Mouse (Mus musculus): ENCODE measurements at regions not wholly inside any gene's neighbourhood (a gene's known extent, or its start where the extent isn't known, plus 50 kb on each side); places are given as distances from the start of the nearest gene placed in this dataset.

- 50% methylated on average over 2 of the region's 2 CpGs for WGBS
- no peak overlapping the region for H3K4me3 ChIP-seq (ENCODE audit: low read depth, low read length)
- H3K4me1 ChIP-seq (ENCODE audit: control insufficient read depth, insufficient read depth), result no peaks in the 10 kb centered on the region
- no peak for TF ChIP-seq EP300 (IDR thresholded peaks at IDR 0.05; ENCODE audit: low read depth)
- no peak for TF ChIP-seq CTCF (IDR thresholded peaks at IDR 0.05; ENCODE audit: low read depth)
- H3K9ac ChIP-seq (replicated peaks; ENCODE audit: low read depth, low read length), result no peak overlapping the region
- no peak overlapping the region for H3K4me2 ChIP-seq (ENCODE audit: low read depth, low read length)
- no peak overlapping the region for H3K27ac ChIP-seq (ENCODE audit: low read depth)
- H3K9me3 ChIP-seq (replicated peaks; ENCODE audit: control insufficient read depth, low read length), result no peaks in the 10 kb centered on the region
- no peak for ATAC-seq (ENCODE audit: insufficient read depth, low read depth)
- DNase-seq (ENCODE audit: low spot score), result no peak
- no peaks in the 10 kb centered on the region for H3K36me3 ChIP-seq (replicated peaks; ENCODE audit: control insufficient read depth, insufficient read depth, low read length)
- no peaks in the 10 kb centered on the region for H3K27me3 ChIP-seq (ENCODE audit: control insufficient read depth, insufficient read depth, low read length)
These were observed 105.4 kb upstream of the Mroh9 start for GRCm38 (mm10) chr1:163190841-163191240.

- H3K36me3 ChIP-seq (replicated peaks; ENCODE audit: control insufficient read depth, insufficient read depth, low read length), result no peaks in the 10 kb centered on the region
- H3K9ac ChIP-seq (replicated peaks; ENCODE audit: low read depth, low read length), result no peak overlapping the region
- H3K27ac ChIP-seq (ENCODE audit: low read depth), result no peak overlapping the region
- no peak for TF ChIP-seq CTCF (IDR thresholded peaks at IDR 0.05; ENCODE audit: low read depth)
- no peak for TF ChIP-seq EP300 (IDR thresholded peaks at IDR 0.05; ENCODE audit: low read depth)
- H3K27me3 ChIP-seq (ENCODE audit: control insufficient read depth, insufficient read depth, low read length), result no peaks in the 10 kb centered on the region
- DNase-seq (ENCODE audit: low spot score) (no peak), ATAC-seq (ENCODE audit: insufficient read depth, low read depth) (no peak)
- H3K4me2 ChIP-seq (ENCODE audit: low read depth, low read length), result no peak overlapping the region
- no peaks in the 10 kb centered on the region for H3K9me3 ChIP-seq (replicated peaks; ENCODE audit: control insufficient read depth, low read length)
- H3K4me1 ChIP-seq (ENCODE audit: control insufficient read depth, insufficient read depth), result no peaks in the 10 kb centered on the region
- 52% methylated on average over 2 of the region's 2 CpGs for WGBS
- no peak overlapping the region for H3K4me3 ChIP-seq (ENCODE audit: low read depth, low read length)
These were observed 96.4 kb upstream of the Mroh9 start for GRCm38 (mm10) chr1:163181851-163182250.

DNA sequence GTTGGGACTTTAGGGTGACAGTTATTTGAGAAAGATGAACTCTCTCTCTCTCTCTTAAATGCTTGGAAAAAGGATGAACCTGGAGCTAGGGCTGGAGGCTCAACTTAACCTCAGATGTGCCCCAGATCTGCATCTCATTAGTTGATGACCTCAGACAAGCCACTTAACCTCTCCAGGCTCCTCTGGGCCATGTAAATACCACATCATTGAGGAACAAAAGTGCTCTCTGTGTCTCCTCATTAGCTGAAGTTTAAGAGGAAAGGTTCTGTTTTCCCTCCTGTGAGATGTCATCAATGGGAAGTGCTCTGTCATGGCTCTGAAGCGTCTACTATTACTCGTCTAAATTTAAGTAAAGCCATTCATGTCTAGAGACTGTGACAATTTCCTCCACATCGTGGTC lies 91.5 kb upstream of the Mroh9 start:
- H3K9ac ChIP-seq (replicated peaks; ENCODE audit: low read depth, low read length), result no peak overlapping the region
- no peaks in the 10 kb centered on the region for H3K4me1 ChIP-seq (ENCODE audit: control insufficient read depth, insufficient read depth)
- no peaks in the 10 kb centered on the region for H3K27me3 ChIP-seq (ENCODE audit: control insufficient read depth, insufficient read depth, low read length)
- H3K4me3 ChIP-seq (ENCODE audit: low read depth, low read length), result no peak overlapping the region
- DNase-seq (ENCODE audit: low spot score), result no peak
- H3K9me3 ChIP-seq (replicated peaks; ENCODE audit: control insufficient read depth, low read length), result no peaks in the 10 kb centered on the region
- no peak overlapping the region for H3K4me2 ChIP-seq (ENCODE audit: low read depth, low read length)
- H3K27ac ChIP-seq (ENCODE audit: low read depth), result no peak overlapping the region
- no peaks in the 10 kb centered on the region for H3K36me3 ChIP-seq (replicated peaks; ENCODE audit: control insufficient read depth, insufficient read depth, low read length)
- ATAC-seq (ENCODE audit: insufficient read depth, low read depth), result no peak
- 33% methylated on average over 3 of the region's 3 CpGs for WGBS
- TF ChIP-seq CTCF (IDR thresholded peaks at IDR 0.05; ENCODE audit: low read depth) (no peak), EP300 (IDR thresholded peaks at IDR 0.05; ENCODE audit: low read depth) (no peak)

DNA sequence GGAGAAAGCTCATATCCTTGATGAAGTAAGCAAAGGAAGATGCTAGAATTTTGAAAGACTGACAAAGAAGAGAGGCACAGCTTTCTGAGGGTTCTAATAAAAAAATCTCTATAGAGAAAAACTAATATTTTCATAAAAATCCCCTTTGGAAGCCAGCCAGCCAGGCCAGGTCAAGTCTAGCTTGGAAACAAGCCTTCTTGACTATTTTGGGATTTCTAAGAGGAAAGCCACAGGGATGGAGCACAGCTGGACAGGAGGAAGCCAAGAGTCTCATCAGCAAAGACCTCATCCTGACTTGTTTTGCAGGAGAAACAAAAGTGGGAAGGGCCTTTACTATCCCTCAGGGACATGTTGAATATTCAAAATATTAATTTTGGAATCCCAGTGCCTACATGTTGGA lies 81.6 kb upstream of the Mroh9 start:
- Histone ChIP-seq H3K27me3 (ENCODE audit: control insufficient read depth, insufficient read depth, low read length) (no peaks in the 10 kb centered on the region), H3K27ac (ENCODE audit: low read depth) (no peak overlapping the region), H3K9ac (replicated peaks; ENCODE audit: low read depth, low read length) (no peak overlapping the region), H3K9me3 (replicated peaks; ENCODE audit: control insufficient read depth, low read length) (no peaks in the 10 kb centered on the region), H3K4me1 (ENCODE audit: control insufficient read depth, insufficient read depth) (no peaks in the 10 kb centered on the region), H3K4me3 (ENCODE audit: low read depth, low read length) (no peak overlapping the region), H3K36me3 (replicated peaks; ENCODE audit: control insufficient read depth, insufficient read depth, low read length) (no peaks in the 10 kb centered on the region), H3K4me2 (ENCODE audit: low read depth, low read length) (no peak overlapping the region)
- DNase-seq (ENCODE audit: low spot score) (no peak), ATAC-seq (ENCODE audit: insufficient read depth, low read depth) (no peak)
- TF ChIP-seq EP300 (IDR thresholded peaks at IDR 0.05; ENCODE audit: low read depth) (no peak), CTCF (IDR thresholded peaks at IDR 0.05; ENCODE audit: low read depth) (no peak)

- TF ChIP-seq EP300 (IDR thresholded peaks at IDR 0.05; ENCODE audit: low read depth) (no peak), CTCF (IDR thresholded peaks at IDR 0.05; ENCODE audit: low read depth) (no peak)
- DNase-seq (ENCODE audit: low spot score) (no peak), ATAC-seq (ENCODE audit: insufficient read depth, low read depth) (no peak)
- no peak overlapping the region for H3K4me2 ChIP-seq (ENCODE audit: low read depth, low read length)
- no peak overlapping the region for H3K27ac ChIP-seq (ENCODE audit: low read depth)
- no peaks in the 10 kb centered on the region for H3K36me3 ChIP-seq (replicated peaks; ENCODE audit: control insufficient read depth, insufficient read depth, low read length)
- no peaks in the 10 kb centered on the region for H3K9me3 ChIP-seq (replicated peaks; ENCODE audit: control insufficient read depth, low read length)
- 41% methylated on average over 2 of the region's 2 CpGs for WGBS
- no peak overlapping the region for H3K9ac ChIP-seq (replicated peaks; ENCODE audit: low read depth, low read length)
- no peaks in the 10 kb centered on the region for H3K4me1 ChIP-seq (ENCODE audit: control insufficient read depth, insufficient read depth)
- H3K27me3 ChIP-seq (ENCODE audit: control insufficient read depth, insufficient read depth, low read length), result no peaks in the 10 kb centered on the region
- no peak overlapping the region for H3K4me3 ChIP-seq (ENCODE audit: low read depth, low read length)
These were observed 78.2 kb upstream of the Mroh9 start for GRCm38 (mm10) chr1:163163636-163164035.

DNA sequence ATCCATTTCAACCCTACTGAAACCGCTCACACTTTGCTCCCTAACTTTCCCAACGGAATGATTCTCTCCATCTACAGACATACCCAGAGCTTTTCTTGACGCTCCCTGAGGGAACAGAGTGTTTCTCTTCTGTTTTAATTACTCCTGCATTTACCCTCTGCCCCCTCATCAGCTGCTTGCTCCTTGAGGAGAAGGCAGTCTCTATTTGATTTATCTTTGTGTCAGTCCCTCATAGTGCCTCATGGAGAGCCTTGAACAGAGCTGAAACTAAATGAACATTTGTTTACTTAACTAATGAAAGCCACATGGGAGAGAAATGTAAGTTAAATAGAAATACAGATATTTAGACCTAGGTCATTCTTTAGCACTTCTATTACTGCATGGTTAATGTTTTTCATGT lies 74.4 kb upstream of the Mroh9 start:
- Histone ChIP-seq H3K27ac (ENCODE audit: low read depth) (no peak overlapping the region), H3K27me3 (ENCODE audit: control insufficient read depth, insufficient read depth, low read length) (no peaks in the 10 kb centered on the region), H3K9ac (replicated peaks; ENCODE audit: low read depth, low read length) (no peak overlapping the region), H3K4me1 (ENCODE audit: control insufficient read depth, insufficient read depth) (no peaks in the 10 kb centered on the region), H3K4me2 (ENCODE audit: low read depth, low read length) (no peak overlapping the region), H3K4me3 (ENCODE audit: low read depth, low read length) (no peak overlapping the region), H3K36me3 (replicated peaks; ENCODE audit: control insufficient read depth, insufficient read depth, low read length) (no peaks in the 10 kb centered on the region), H3K9me3 (replicated peaks; ENCODE audit: control insufficient read depth, low read length) (no peaks in the 10 kb centered on the region)
- 50% methylated on average over 3 of the region's 3 CpGs for WGBS
- no peak for TF ChIP-seq EP300 (IDR thresholded peaks at IDR 0.05; ENCODE audit: low read depth)
- no peak for TF ChIP-seq CTCF (IDR thresholded peaks at IDR 0.05; ENCODE audit: low read depth)
- ATAC-seq (ENCODE audit: insufficient read depth, low read depth) (no peak), DNase-seq (ENCODE audit: low spot score) (no peak)

All from heart, postnatal 0 days (tissue).